Mouse (Mus musculus): ENCODE measurements around the gene Amy2a3.
"Not testable (repeated sequence)": the region's sequence is repeated elsewhere in the genome, so short reads cannot be mapped to it uniquely, and the experiment has no call there.

DNA sequence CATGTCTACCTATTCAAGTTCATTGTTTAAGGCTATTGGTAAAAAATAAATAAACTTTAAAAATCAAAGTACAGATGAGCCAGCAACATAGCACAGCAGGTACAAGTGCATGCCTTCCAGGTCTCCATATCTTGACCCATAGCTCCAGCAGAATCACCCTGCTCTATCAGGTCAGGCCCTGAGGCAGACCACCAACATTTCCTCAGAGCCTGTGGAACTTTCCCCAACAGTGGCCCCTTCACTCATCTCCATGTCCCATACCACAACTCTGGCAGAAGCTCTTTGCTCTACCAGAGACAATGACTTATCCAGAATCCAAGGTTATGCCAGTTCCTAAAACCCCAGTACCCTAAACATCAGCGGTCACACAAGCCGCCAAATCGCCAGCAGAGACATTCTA is 10.9 kb downstream of the Amy2a3 start:
- TF ChIP-seq CTCF, EP300 (IDR thresholded peaks at IDR 0.05; ENCODE audit: low read depth): not testable (repeated sequence)
